Comparison of ENCODE assay signal across 14 mouse cellular contexts in genomic region chr6:112735054-112735453, GRCm38 (mm10).
"Had no signal": no experiment of that assay in that cellular context is flagged by ENCODE, and none has a peak within 500 bp of the region (broad histone marks: within the 10 kb centered on the region; RNA-seq: fewer than 3 reads in every experiment).

No protein-coding gene starts in this region.

- H3K4me1 ChIP-seq: limb, embryonic 15.5 days; liver, embryonic 12.5 days; lung, embryonic 15.5 days; neural tube, embryonic 15.5 days had no signal

- ATAC-seq: intestine, postnatal 0 days; liver, embryonic 12.5 days had no signal

- H3K4me3 ChIP-seq: limb, embryonic 15.5 days; liver, embryonic 12.5 days; lung, embryonic 15.5 days; myocyte; neural tube, embryonic 15.5 days had no signal

- H3K9ac ChIP-seq: limb, embryonic 15.5 days; liver, embryonic 12.5 days; lung, embryonic 15.5 days; neural tube, embryonic 15.5 days had no signal

- DNase-seq: kidney, adult 8-10 months; kidney, postnatal 36 days; right cerebral cortex, adult 18-20 months; right cerebral cortex, postnatal 25 days; thymus, adult 2 months; thymus, postnatal 25 days had no signal

- H3K4me2 ChIP-seq: limb, embryonic 15.5 days; liver, embryonic 12.5 days; lung, embryonic 15.5 days; neural tube, embryonic 15.5 days had no signal

- H3K9me3 ChIP-seq: limb, embryonic 15.5 days; liver, embryonic 12.5 days; lung, embryonic 15.5 days; neural tube, embryonic 15.5 days had no signal

- H3K27ac ChIP-seq: kidney, postnatal 0 days; limb, embryonic 15.5 days; liver, embryonic 12.5 days; lung, embryonic 15.5 days; neural tube, embryonic 15.5 days; stomach, postnatal 0 days had no signal

- H3K27me3 ChIP-seq: limb, embryonic 15.5 days; liver, embryonic 12.5 days; lung, embryonic 15.5 days; neural tube, embryonic 15.5 days had no signal

- H3K36me3 ChIP-seq: liver, embryonic 12.5 days; lung, embryonic 15.5 days had no signal
